Mouse (Mus musculus) intestine, embryonic 15.5 days (tissue): ENCODE results near the gene Zfp84. TPM values are rescaled to one million over a fixed set of nuclear protein-coding genes. Genes with fewer than 3 reads are reported as not detected.
"Not testable (repeated sequence)": the region's sequence is repeated elsewhere in the genome, so short reads cannot be mapped to it uniquely, and the experiment has no call there.

Experiments used
- ATAC-seq: fragments of 200-750 bp; cut with Nextera tagmentation; 2 replicates; pipeline ENCODE4 v1.8.0; 2017; ENCODE audit warnings: moderate TSS enrichment, moderate library complexity
- H3K27ac ChIP-seq: fragments of 300-500 bp; sonication (generic); 2 replicates; pipeline ENCODE4 v1.5.1; 2015; ENCODE audit warnings: mild to moderate bottlenecking, inconsistent platforms
- H3K27me3 ChIP-seq: fragments of 300-500 bp; sonication (generic); replicated peaks from 2 replicates; pipeline ENCODE4 v1.6.1; 2015; ENCODE audit warnings: inconsistent platforms
- H3K36me3 ChIP-seq: fragments of 300-500 bp; sonication (generic); 2 replicates; pipeline ENCODE4 v1.6.1; 2015; ENCODE audit warnings: inconsistent platforms
- H3K4me1 ChIP-seq: fragments of 300-500 bp; sonication (generic); replicated peaks from 2 replicates; pipeline ENCODE4 v1.6.1; 2015; ENCODE audit warnings: inconsistent platforms
- H3K4me2 ChIP-seq: fragments of 300-500 bp; sonication (generic); replicated peaks from 2 replicates; pipeline ENCODE4 v1.6.1; 2015; ENCODE audit warnings: mild to moderate bottlenecking, inconsistent platforms
- H3K4me3 ChIP-seq: fragments of 300-500 bp; sonication (generic); replicated peaks from 2 replicates; pipeline ENCODE4 v1.5.1; 2015; ENCODE audit warnings: inconsistent platforms
- H3K9ac ChIP-seq: fragments of 300-500 bp; sonication (generic); 2 replicates; pipeline ENCODE4 v1.6.1; 2015; ENCODE audit warnings: inconsistent platforms
- H3K9me3 ChIP-seq: fragments of 300-500 bp; sonication (generic); 2 replicates; pipeline ENCODE4 v1.6.1; 2016; ENCODE audit warnings: inconsistent platforms
- WGBS: fragments of 180-500 bp; shearing (Covaris S2); methylation state at CpG from one replicate; pipeline ENCODE4 v1.1.7; 2015; 5-methylcytosine and 5-hydroxymethylcytosine counted together
- polyA plus RNA-seq: library from polyadenylated mRNA; unstranded; fragments of >200 nt; fragmentation: Nextera tagmentation; extraction: Ambion mirVana; gene quantifications from 2 replicates; pipeline ENCODE4 v1.2.1, GENCODE M21; 2015

Zfp84 gene
- polyA plus RNA-seq = 10.1 and 10.3 TPM in 2 replicates

- WGBS = under 1% methylated on average over 32 of the region's 32 CpGs
- H3K36me3 ChIP-seq = peaks cover 7% of the 10 kb centered on the region
- peak within 1 kb of the TSS; percentile 67 for H3K9ac ChIP-seq
Measured at GRCm38 (mm10) chr7:29768090-29768900, at the start of gene Zfp84. Gene Zfp84 (plus strand): TSS chr7:29768552.

GRCm38 (mm10) chr7:29725461-29726142 lies 42.8 kb upstream of the Zfp84 start:
- H3K27me3 ChIP-seq, H3K4me1 ChIP-seq, H3K4me3 ChIP-seq, H3K36me3 ChIP-seq, H3K9me3 ChIP-seq, H3K27ac ChIP-seq, H3K9ac ChIP-seq: not testable (repeated sequence)
- ATAC-seq = peak; percentile 47
- WGBS = 26% methylated on average over 16 of the region's 17 CpGs
- 0 out of 2 replicates have a peak overlapping the region, but pooled peaks have one; percentile 14 for H3K4me2 ChIP-seq

More at GRCm38 (mm10) chr7:29768090-29768900, at the start of gene Zfp84:
- Histone ChIP-seq H3K4me1 (peaks cover 5% of the 10 kb centered on the region), H3K27ac (peak within 1 kb of the TSS; percentile 94), H3K4me2 (peak within 1 kb of the TSS; percentile 69), H3K27me3 (no peaks in the 10 kb centered on the region), H3K4me3 (peak within 1 kb of the TSS; percentile 66), H3K9me3 (no peaks in the 10 kb centered on the region)
- peak; percentile 98 for ATAC-seq

GRCm38 (mm10) chr7:29726860-29727259 lies 41.5 kb upstream of the Zfp84 start, which contains the start of gene Catsperg2:
Gene Catsperg2 (minus strand): TSS chr7:29727032.
- not testable (repeated sequence) for H3K27ac ChIP-seq, H3K9ac ChIP-seq, H3K36me3 ChIP-seq, H3K4me3 ChIP-seq, ATAC-seq, H3K9me3 ChIP-seq, H3K4me1 ChIP-seq, H3K27me3 ChIP-seq
- 0 out of 2 replicates have a peak within 1 kb of the TSS, but pooled peaks have one; percentile 14 for H3K4me2 ChIP-seq
- WGBS = 57% methylated on average over 11 of the region's 11 CpGs

GRCm38 (mm10) chr7:29728055-29728454 lies 40.3 kb upstream of the Zfp84 start:
- H3K36me3 ChIP-seq = no peaks in the 10 kb centered on the region
- H3K9me3 ChIP-seq = peaks cover 5% of the 10 kb centered on the region; the same call in 1 of the 2 replicates
- no peak overlapping the region for H3K4me2 ChIP-seq
- no peak overlapping the region for H3K27ac ChIP-seq
- no peak overlapping the region for H3K4me3 ChIP-seq
- no peaks in the 10 kb centered on the region for H3K27me3 ChIP-seq
- 88% methylated on average over 2 of the region's 2 CpGs for WGBS
- H3K9ac ChIP-seq = no peak overlapping the region
- H3K4me1 ChIP-seq = no peaks in the 10 kb centered on the region
- no peak for ATAC-seq

GRCm38 (mm10) chr7:29742258-29742657 lies 26.1 kb upstream of the Zfp84 start:
- no peak overlapping the region for H3K27ac ChIP-seq
- no peaks in the 10 kb centered on the region for H3K4me1 ChIP-seq
- H3K4me3 ChIP-seq = no peak overlapping the region
- no peaks in the 10 kb centered on the region for H3K9me3 ChIP-seq
- no peaks in the 10 kb centered on the region for H3K27me3 ChIP-seq
- ATAC-seq = no peak
- H3K36me3 ChIP-seq = no peaks in the 10 kb centered on the region
- no peak overlapping the region for H3K9ac ChIP-seq
- WGBS = 71% methylated on average over 3 of the region's 3 CpGs
- no peak overlapping the region for H3K4me2 ChIP-seq

- Histone ChIP-seq H3K4me2 (no peak overlapping the region), H3K9ac (no peak overlapping the region), H3K9me3 (no peaks in the 10 kb centered on the region), H3K27me3 (no peaks in the 10 kb centered on the region), H3K4me1 (no peaks in the 10 kb centered on the region), H3K27ac (no peak overlapping the region), H3K36me3 (no peaks in the 10 kb centered on the region), H3K4me3 (no peak overlapping the region)
- 88% methylated on average over 5 of the region's 5 CpGs for WGBS
- no peak for ATAC-seq
Measured at GRCm38 (mm10) chr7:29760476-29760875, 7.9 kb upstream of the Zfp84 start.

- Histone ChIP-seq H3K4me3 (no peak overlapping the region), H3K27me3 (no peaks in the 10 kb centered on the region), H3K4me1 (peaks cover 5% of the 10 kb centered on the region), H3K27ac (no peak overlapping the region), H3K36me3 (no peaks in the 10 kb centered on the region), H3K9ac (no peak overlapping the region), H3K4me2 (no peak overlapping the region), H3K9me3 (no peaks in the 10 kb centered on the region)
- WGBS = 80% methylated on average over 7 of the region's 7 CpGs
- no peak for ATAC-seq
Measured at GRCm38 (mm10) chr7:29764702-29765101, 3.6 kb upstream of the Zfp84 start.

GRCm38 (mm10) chr7:29767058-29767686 lies 1.2 kb upstream of the Zfp84 start:
- WGBS = 3% methylated on average over 15 of the region's 15 CpGs
- H3K9me3 ChIP-seq = no peaks in the 10 kb centered on the region
- peak overlapping the region; percentile 66 for H3K4me3 ChIP-seq
- peak overlapping the region; percentile 69 for H3K4me2 ChIP-seq
- peak; percentile 50 for ATAC-seq
- H3K27ac ChIP-seq = 0 out of 2 replicates have a peak overlapping the region, but pooled peaks have one; percentile 64
- H3K36me3 ChIP-seq = peaks cover 4% of the 10 kb centered on the region; the same call in 1 of the 2 replicates
- peaks cover 5% of the 10 kb centered on the region for H3K4me1 ChIP-seq
- peak overlapping the region; percentile 52 for H3K9ac ChIP-seq
- H3K27me3 ChIP-seq = no peaks in the 10 kb centered on the region

GRCm38 (mm10) chr7:29768980-29769379 lies 628 bp downstream of the Zfp84 start:
- no peaks in the 10 kb centered on the region for H3K9me3 ChIP-seq

GRCm38 (mm10) chr7:29773503-29773902 lies 5.2 kb downstream of the Zfp84 start:
- no peaks in the 10 kb centered on the region for H3K27me3 ChIP-seq
- no peak for ATAC-seq

More at GRCm38 (mm10) chr7:29768980-29769379, 628 bp downstream of the Zfp84 start:
- ATAC-seq = peak; percentile 7; the same call in 1 of the 2 replicates
- WGBS = 5% methylated on average over 10 of the region's 10 CpGs
- H3K9ac ChIP-seq = peak overlapping the region; percentile 67
- peaks cover 14% of the 10 kb centered on the region for H3K36me3 ChIP-seq
- H3K27ac ChIP-seq = peak overlapping the region; percentile 94; the same call in 1 of the 2 replicates
- H3K4me2 ChIP-seq = peak overlapping the region; percentile 69
- no peaks in the 10 kb centered on the region for H3K27me3 ChIP-seq
- H3K4me1 ChIP-seq = peaks cover 5% of the 10 kb centered on the region
- peak overlapping the region; percentile 66 for H3K4me3 ChIP-seq

GRCm38 (mm10) chr7:29774371-29774770 lies 6.0 kb downstream of the Zfp84 start:
- 91% methylated on average over 3 of the region's 3 CpGs for WGBS
- Histone ChIP-seq H3K9ac (no peak overlapping the region), H3K36me3 (peaks cover 56% of the 10 kb centered on the region), H3K9me3 (no peaks in the 10 kb centered on the region), H3K4me3 (no peak overlapping the region), H3K4me1 (peaks cover 2% of the 10 kb centered on the region), H3K27ac (no peak overlapping the region), H3K27me3 (no peaks in the 10 kb centered on the region), H3K4me2 (no peak overlapping the region)
- ATAC-seq = no peak

More at GRCm38 (mm10) chr7:29773503-29773902, 5.2 kb downstream of the Zfp84 start:
- H3K27ac ChIP-seq = no peak overlapping the region
- H3K9ac ChIP-seq = no peak overlapping the region
- no peak overlapping the region for H3K4me3 ChIP-seq
- 89% methylated on average over 7 of the region's 7 CpGs for WGBS
- peaks cover 5% of the 10 kb centered on the region for H3K4me1 ChIP-seq
- H3K9me3 ChIP-seq = no peaks in the 10 kb centered on the region
- no peak overlapping the region for H3K4me2 ChIP-seq
- peaks cover 51% of the 10 kb centered on the region for H3K36me3 ChIP-seq

- 95% methylated on average over 19 of the region's 19 CpGs for WGBS
- Histone ChIP-seq H3K4me1 (no peaks in the 10 kb centered on the region), H3K9me3 (no peaks in the 10 kb centered on the region), H3K27ac (no peak overlapping the region), H3K9ac (no peak overlapping the region), H3K4me3 (no peak overlapping the region), H3K36me3 (peaks cover 56% of the 10 kb centered on the region), H3K27me3 (no peaks in the 10 kb centered on the region), H3K4me2 (no peak overlapping the region)
- ATAC-seq = no peak
Measured at GRCm38 (mm10) chr7:29776568-29776967, 8.2 kb downstream of the Zfp84 start.
